Mouse (Mus musculus) liver, embryonic 14.5 days (tissue): ENCODE results near the gene Tdp2. TPM values are rescaled to one million over a fixed set of nuclear protein-coding genes. Genes with fewer than 3 reads are reported as not detected.
"Not testable (repeated sequence)": the region's sequence is repeated elsewhere in the genome, so short reads cannot be mapped to it uniquely, and the experiment has no call there.

Experiments
- ATAC-seq: fragments of 200-750 bp; cut with Nextera tagmentation; 2 replicates; pipeline ENCODE4 v1.8.0; 2017; ENCODE audit warnings: moderate number of reproducible peaks, mild to moderate bottlenecking, moderate library complexity; ENCODE audit not compliant: insufficient read depth
- DNase-seq, 3 experiments: peaks; one replicate each; pipeline ENCODE4 v3.0.0-alpha.2; 2012 to 2013; ENCODE audit warnings: low read depth in 3 of 3, low spot score in 3 of 3
- H3K27ac ChIP-seq: fragments of 300-500 bp; sonication (generic); 2 replicates; pipeline ENCODE4 v1.5.1; 2014; ENCODE audit warnings: moderate library complexity, mild to moderate bottlenecking, control low read depth, inconsistent platforms
- H3K27me3 ChIP-seq: fragments of 300-500 bp; sonication (generic); 2 replicates; pipeline ENCODE4 v1.6.1; 2014; ENCODE audit warnings: mild to moderate bottlenecking, low read length, moderate library complexity; ENCODE audit not compliant: control insufficient read depth, insufficient read depth
- H3K36me3 ChIP-seq: fragments of 300-500 bp; sonication (generic); replicated peaks from 2 replicates; pipeline ENCODE4 v1.6.1; 2014; ENCODE audit warnings: low read depth; ENCODE audit not compliant: control insufficient read depth, insufficient read depth
- H3K4me1 ChIP-seq, 2 experiments: fragments of 200-500 bp in 1 of 2; fragments of 300-500 bp in 1 of 2; sonication (generic) in 1 of 2; replicated peaks; 2 replicates each; pipeline ENCODE4 v1.6.1; 2012 to 2014; ENCODE audit warnings: antibody characterized with exemption in 1 of 2, inconsistent platforms in 1 of 2, low read length in 1 of 2; ENCODE audit not compliant: control insufficient read depth in 2 of 2, insufficient read depth in 2 of 2
- H3K4me2 ChIP-seq: fragments of 300-500 bp; sonication (generic); 2 replicates; pipeline ENCODE4 v1.6.1; 2014; ENCODE audit warnings: low read depth, mild to moderate bottlenecking, control low read depth, moderate library complexity
- H3K4me3 ChIP-seq, 2 experiments: fragments of 200-500 bp in 1 of 2; fragments of 300-500 bp in 1 of 2; sonication (generic) in 1 of 2; 2 replicates each; pipeline ENCODE4 v1.5.1; 2012 to 2014; ENCODE audit warnings: low read depth in 2 of 2, low read length in 2 of 2, mild to moderate bottlenecking in 2 of 2, control low read depth in 1 of 2, inconsistent platforms in 1 of 2, moderate library complexity in 1 of 2; ENCODE audit not compliant: insufficient read depth in 1 of 2
- H3K9ac ChIP-seq: fragments of 300-500 bp; sonication (generic); replicated peaks from 2 replicates; pipeline ENCODE4 v1.6.1; 2014; ENCODE audit warnings: mild to moderate bottlenecking, control low read depth, moderate library complexity
- H3K9me3 ChIP-seq: fragments of 300-500 bp; sonication (generic); 2 replicates; pipeline ENCODE4 v1.6.1; 2016; ENCODE audit warnings: low read length, mixed read lengths; ENCODE audit not compliant: control insufficient read depth
- CTCF ChIP-seq: IDR thresholded peaks from 2 replicates; pipeline ENCODE4 v1.5.1; 2016; ENCODE audit warnings: antibody characterized with exemption, low read depth, control low read depth
- EP300 ChIP-seq: IDR thresholded peaks from 2 replicates; pipeline ENCODE4 v1.6.1; 2016; ENCODE audit warnings: antibody characterized with exemption, low read depth
- WGBS: fragments of 180-500 bp; shearing (Covaris S2); extraction: QIAGEN DNeasy Blood & Tissue Kit; methylation state at CpG from one replicate; pipeline ENCODE4 v1.1.7; 2014; ENCODE audit not compliant: insufficient replicate concordance; 5-methylcytosine and 5-hydroxymethylcytosine counted together
- polyA plus RNA-seq, 2 experiments: library from polyadenylated mRNA; depleted of rRNA in 1 of 2; stranded (reverse) in 1 of 2; unstranded in 1 of 2; fragments of >200 nt; fragmentation: Nextera tagmentation in 1 of 2; extraction: Ambion mirVana in 1 of 2; gene quantifications; 2 replicates each; pipeline versions ENCODE4 v1.2.1 to v1.2.3; 2012 to 2014

Gene Tdp2
- polyA plus RNA-seq, 2 experiments, result 21.8 to 25.0 TPM

DNA sequence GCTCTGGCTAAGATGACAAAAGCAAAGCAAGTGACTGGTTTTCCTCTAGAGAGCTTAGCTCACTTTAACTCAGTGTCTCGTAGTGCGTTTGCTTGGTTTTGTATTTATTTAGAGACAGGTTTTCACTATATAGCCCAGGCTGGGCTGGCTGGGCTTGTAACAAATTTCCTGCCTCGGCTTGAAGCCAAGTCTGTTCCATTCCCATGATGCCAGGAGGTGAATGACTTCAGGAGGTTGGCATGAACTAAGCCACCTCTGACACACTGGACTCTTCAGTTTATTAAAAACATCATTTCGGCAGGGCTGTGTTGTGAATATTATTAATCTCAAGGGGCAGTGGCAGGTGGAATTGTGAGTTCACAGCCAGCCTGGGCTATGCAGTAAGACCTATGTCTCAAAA lies 5.9 kb upstream of the Tdp2 start:
- DNase-seq (no peak), ATAC-seq (no peak)
- H3K4me2 ChIP-seq, result no peak overlapping the region
- H3K4me1 ChIP-seq, result 0 out of 4 replicates have a peak, but pooled peaks cover 0 to under 1% of the 10 kb centered on the region in 2 experiments
- 78% methylated on average over 4 of the region's 4 CpGs for WGBS
- no peak overlapping the region for H3K4me3 ChIP-seq
- H3K27me3 ChIP-seq, result no peaks in the 10 kb centered on the region
- H3K36me3 ChIP-seq, result no peaks in the 10 kb centered on the region
- no peaks in the 10 kb centered on the region for H3K9me3 ChIP-seq
- H3K27ac ChIP-seq, result no peak overlapping the region
- no peak overlapping the region for H3K9ac ChIP-seq
- TF ChIP-seq EP300 (no peak), CTCF (no peak)

DNA sequence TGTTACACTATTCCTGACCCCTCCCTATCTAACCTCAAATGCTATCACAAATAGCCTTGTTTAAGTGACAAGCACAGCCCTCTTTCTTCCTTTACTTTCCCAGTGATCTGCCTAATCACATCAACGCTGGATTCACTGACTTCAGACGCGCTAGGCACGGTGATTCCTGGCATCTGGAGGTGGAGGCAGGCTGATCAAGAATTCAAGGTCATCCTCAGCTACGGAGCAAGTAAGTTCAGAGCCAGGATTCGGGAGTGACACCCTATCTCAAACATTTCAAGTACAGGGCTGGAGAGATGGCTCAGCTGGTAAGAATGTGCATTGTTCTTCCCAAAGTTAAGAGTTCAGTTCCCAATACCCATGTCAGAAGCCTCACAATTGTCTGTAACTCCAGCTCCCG lies 5.4 kb upstream of the Tdp2 start:
- no peak overlapping the region for H3K9ac ChIP-seq
- H3K4me3 ChIP-seq, result no peak overlapping the region
- ATAC-seq (no peak), DNase-seq (no peak)
- 0 out of 4 replicates have a peak, but pooled peaks cover 0 to 2% of the 10 kb centered on the region in 2 experiments for H3K4me1 ChIP-seq
- TF ChIP-seq CTCF, result no peak
- no peak for TF ChIP-seq EP300
- H3K4me2 ChIP-seq, result no peak overlapping the region
- H3K27ac ChIP-seq, result no peak overlapping the region
- WGBS, result 71% methylated on average over 7 of the region's 7 CpGs
- no peaks in the 10 kb centered on the region for H3K27me3 ChIP-seq
- no peaks in the 10 kb centered on the region for H3K36me3 ChIP-seq
- H3K9me3 ChIP-seq, result no peaks in the 10 kb centered on the region

DNA sequence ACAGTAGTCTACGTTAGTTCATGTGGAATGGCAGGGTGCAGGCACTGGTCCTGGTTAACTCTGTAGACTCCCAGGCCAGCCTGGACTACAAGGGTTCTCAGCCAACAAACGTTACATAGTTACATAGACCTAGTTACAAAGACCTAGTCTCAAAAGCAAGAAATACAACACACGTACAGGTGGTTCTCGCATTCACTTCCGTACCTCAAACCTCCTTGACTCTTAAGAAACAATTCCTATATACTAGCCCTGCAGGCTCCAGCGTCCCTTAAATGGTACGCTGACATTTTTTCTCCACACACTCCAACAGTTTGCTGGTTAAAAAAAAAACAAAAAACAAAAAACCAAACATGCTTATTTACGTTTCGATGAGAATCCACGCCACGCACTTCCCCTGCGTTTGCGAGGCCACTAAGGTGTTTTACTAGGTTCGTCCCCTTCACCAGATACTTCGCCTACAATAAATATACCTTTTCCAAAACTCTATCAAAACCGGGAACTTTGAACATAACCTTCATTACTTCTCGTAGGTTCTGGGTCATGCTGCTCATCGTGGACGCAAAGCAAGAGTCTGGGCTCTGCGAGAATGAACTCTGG lies 625 bp upstream of the Tdp2 start:
- peaks cover 9 to 11% of the 10 kb centered on the region in 2 experiments for H3K4me1 ChIP-seq
- H3K4me2 ChIP-seq, result peak overlapping the region; percentile 95
- H3K9ac ChIP-seq, result peak overlapping the region; percentile 68
- peak overlapping the region; percentile 75 to 99 for H3K4me3 ChIP-seq
- 1% methylated on average over 20 of the region's 20 CpGs for WGBS
- no peaks in the 10 kb centered on the region for H3K9me3 ChIP-seq
- H3K27ac ChIP-seq, result peak overlapping the region; percentile 86
- ATAC-seq (peak; percentile 12; the same call in 1 of the 2 replicates), DNase-seq (peak in 1 of 3 experiments; percentile 17)
- no peaks in the 10 kb centered on the region; the same call in 1 of the 2 replicates for H3K36me3 ChIP-seq
- TF ChIP-seq CTCF, result no peak
- TF ChIP-seq EP300, result no peak
- no peaks in the 10 kb centered on the region for H3K27me3 ChIP-seq

GRCm38 (mm10) chr13:24832131-24832810 lies 792 bp downstream of the Tdp2 start:
- peak overlapping the region; percentile 95 for H3K4me2 ChIP-seq
- peaks cover 11% of the 10 kb centered on the region in 2 experiments for H3K4me1 ChIP-seq
- peak overlapping the region; percentile 77 for H3K27ac ChIP-seq
- H3K36me3 ChIP-seq, result peaks cover 7% of the 10 kb centered on the region
- ATAC-seq (no peak), DNase-seq (peak in 1 of 3 experiments; percentile 32)
- WGBS, result 3% methylated on average over 21 of the region's 21 CpGs
- H3K9me3 ChIP-seq, result no peaks in the 10 kb centered on the region
- H3K9ac ChIP-seq, result peak overlapping the region; percentile 78
- no peaks in the 10 kb centered on the region for H3K27me3 ChIP-seq
- TF ChIP-seq EP300 (no peak), CTCF (no peak)
- H3K4me3 ChIP-seq, result peak overlapping the region; percentile 78 to 99

- Histone ChIP-seq H3K4me2 (peak overlapping the region; percentile 95), H3K36me3 (peaks cover 9% of the 10 kb centered on the region), H3K9ac (peak overlapping the region; percentile 78), H3K4me3 (peak overlapping the region; percentile 78 to 99), H3K27me3 (no peaks in the 10 kb centered on the region), H3K9me3 (no peaks in the 10 kb centered on the region), H3K27ac (no peak overlapping the region), H3K4me1 (peaks cover 11% of the 10 kb centered on the region in 2 experiments)
- DNase-seq (no peak), ATAC-seq (no peak)
- TF ChIP-seq CTCF (no peak), EP300 (no peak)
- WGBS, result 44% methylated on average over 2 of the region's 2 CpGs
Observed at GRCm38 (mm10) chr13:24832811-24833155, 1.3 kb downstream of the Tdp2 start.

DNA sequence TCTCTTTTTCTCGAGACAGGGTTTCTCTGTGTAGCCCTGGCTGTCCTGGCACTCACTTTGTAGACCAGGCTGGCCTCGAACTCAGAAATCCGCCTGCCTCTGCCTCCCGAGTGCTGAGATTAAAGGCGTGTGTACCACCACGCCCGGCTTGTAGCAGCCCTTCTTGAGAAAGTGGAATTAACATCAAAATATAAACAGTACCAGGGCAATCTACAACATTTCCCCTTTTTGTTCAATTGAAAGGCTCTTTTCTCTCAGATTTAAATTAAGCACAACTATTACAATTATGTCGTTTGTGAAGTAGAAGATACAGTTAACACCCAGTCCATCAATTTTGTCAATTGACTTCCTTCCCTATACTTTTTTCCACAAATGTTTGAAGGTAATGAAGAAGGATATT lies 6.3 kb downstream of the Tdp2 start:
- not testable (repeated sequence) for DNase-seq, H3K27me3 ChIP-seq, H3K4me3 ChIP-seq, H3K9ac ChIP-seq, ATAC-seq, H3K9me3 ChIP-seq, H3K4me2 ChIP-seq, H3K27ac ChIP-seq
- Histone ChIP-seq H3K4me1 (peaks cover 9 to 11% of the 10 kb centered on the region in 2 experiments), H3K36me3 (peaks cover 31% of the 10 kb centered on the region)
- 78% methylated on average over 8 of the region's 8 CpGs for WGBS
